Mouse (Mus musculus): ENCODE results near the gene Pklr. TPM values are rescaled to one million over a fixed set of nuclear protein-coding genes. Genes with fewer than 3 reads are reported as not detected.
A peak's percentile ranks its signal among the peaks of the same experiment; 100 is the strongest.

Pklr gene
- polyA plus RNA-seq, 1 experiment from 2014 or later, result 0.43 TPM

GRCm38 (mm10) chr3:89131816-89132215 is 4.1 kb upstream of the Pklr start:
- Histone ChIP-seq H3K27me3 (replicated peaks) (no peaks in the 10 kb centered on the region; the same call in none of the 2 replicates), H3K9ac (no peak overlapping the region), H3K4me1 (peaks cover 7% of the 10 kb centered on the region), H3K4me3 (peak overlapping the region; percentile 28; the same call in 1 of the 2 replicates), H3K4me2 (replicated peaks) (peak overlapping the region; percentile 62), H3K27ac (no peak overlapping the region), H3K36me3 (no peaks in the 10 kb centered on the region), H3K9me3 (no peaks in the 10 kb centered on the region)
- WGBS, result 43% methylated on average over 4 of the region's 4 CpGs
- ATAC-seq (ENCODE audit: low FRiP score, low read depth), result no peak

GRCm38 (mm10) chr3:89132285-89133062 is 3.5 kb upstream of the Pklr start:
- peak overlapping the region; percentile 29; the same call in 1 of the 2 replicates for H3K9ac ChIP-seq
- peak overlapping the region; percentile 28 for H3K4me3 ChIP-seq

GRCm38 (mm10) chr3:89133063-89133450 is 2.9 kb upstream of the Pklr start:
- no peaks in the 10 kb centered on the region for H3K36me3 ChIP-seq
- ATAC-seq (ENCODE audit: low FRiP score, low read depth), result no peak
- H3K4me3 ChIP-seq, result no peak overlapping the region
- H3K9ac ChIP-seq, result no peak overlapping the region
- H3K9me3 ChIP-seq, result no peaks in the 10 kb centered on the region
- no peaks in the 10 kb centered on the region; the same call in none of the 2 replicates for H3K27me3 ChIP-seq (replicated peaks)
- peaks cover 7% of the 10 kb centered on the region for H3K4me1 ChIP-seq
- 0 out of 2 replicates have a peak overlapping the region, but pooled peaks have one; percentile 62 for H3K4me2 ChIP-seq (replicated peaks)
- no peak overlapping the region for H3K27ac ChIP-seq
- 81% methylated on average over 7 of the region's 7 CpGs for whole genome bisulfite sequencing

More at GRCm38 (mm10) chr3:89132285-89133062, 3.5 kb upstream of the Pklr start:
- H3K36me3 ChIP-seq, result no peaks in the 10 kb centered on the region
- ATAC-seq (ENCODE audit: low FRiP score, low read depth), result 0 out of 2 replicates have a peak, but pooled peaks have one; percentile 29
- no peaks in the 10 kb centered on the region for H3K9me3 ChIP-seq
- 17% methylated on average over 30 of the region's 30 CpGs for WGBS
- H3K4me1 ChIP-seq, result peaks cover 7% of the 10 kb centered on the region
- no peak overlapping the region for H3K27ac ChIP-seq
- peak overlapping the region; percentile 62 for H3K4me2 ChIP-seq (replicated peaks)
- H3K27me3 ChIP-seq (replicated peaks), result no peaks in the 10 kb centered on the region; the same call in none of the 2 replicates

GRCm38 (mm10) chr3:89133752-89134151 is 2.2 kb upstream of the Pklr start:
- Histone ChIP-seq H3K27me3 (replicated peaks) (no peaks in the 10 kb centered on the region; the same call in none of the 2 replicates), H3K4me3 (no peak overlapping the region), H3K9ac (no peak overlapping the region), H3K4me1 (peaks cover 7% of the 10 kb centered on the region), H3K4me2 (replicated peaks) (no peak overlapping the region), H3K27ac (no peak overlapping the region), H3K36me3 (no peaks in the 10 kb centered on the region), H3K9me3 (no peaks in the 10 kb centered on the region)
- 93% methylated on average over 1 of the region's 1 CpGs for WGBS
- ATAC-seq (ENCODE audit: low FRiP score, low read depth), result no peak

- no peak overlapping the region for H3K9ac ChIP-seq
- peaks cover 7% of the 10 kb centered on the region for H3K4me1 ChIP-seq
- WGBS, result 20% methylated on average over 9 of the region's 9 CpGs
- no peaks in the 10 kb centered on the region for H3K36me3 ChIP-seq
- no peak overlapping the region for H3K27ac ChIP-seq
- no peak overlapping the region for H3K4me2 ChIP-seq (replicated peaks)
- H3K27me3 ChIP-seq (replicated peaks), result no peaks in the 10 kb centered on the region; the same call in none of the 2 replicates
- H3K9me3 ChIP-seq, result no peaks in the 10 kb centered on the region
- ATAC-seq (ENCODE audit: low FRiP score, low read depth), result no peak
- H3K4me3 ChIP-seq, result no peak overlapping the region
Measured at GRCm38 (mm10) chr3:89136365-89136764, 423 bp downstream of the Pklr start.

GRCm38 (mm10) chr3:89144821-89145220 is 8.9 kb downstream of the Pklr start:
- H3K27ac ChIP-seq, result no peak overlapping the region
- H3K4me1 ChIP-seq, result peaks cover 14% of the 10 kb centered on the region
- no peak overlapping the region for H3K4me3 ChIP-seq
- no peaks in the 10 kb centered on the region for H3K36me3 ChIP-seq
- no peak for ATAC-seq (ENCODE audit: low FRiP score, low read depth)
- H3K9ac ChIP-seq, result no peak overlapping the region
- WGBS, result 88% methylated on average over 10 of the region's 10 CpGs
- H3K27me3 ChIP-seq (replicated peaks), result peaks cover 28% of the 10 kb centered on the region
- H3K9me3 ChIP-seq, result no peaks in the 10 kb centered on the region
- no peak overlapping the region for H3K4me2 ChIP-seq (replicated peaks)

- no peak overlapping the region for H3K9ac ChIP-seq
- peaks cover 14% of the 10 kb centered on the region for H3K4me1 ChIP-seq
- WGBS, result 61% methylated on average over 8 of the region's 8 CpGs
- no peak overlapping the region for H3K4me2 ChIP-seq (replicated peaks)
- no peaks in the 10 kb centered on the region for H3K9me3 ChIP-seq
- no peak for ATAC-seq (ENCODE audit: low FRiP score, low read depth)
- H3K27me3 ChIP-seq (replicated peaks), result peaks cover 33% of the 10 kb centered on the region
- no peak overlapping the region for H3K27ac ChIP-seq
- H3K36me3 ChIP-seq, result peaks cover 3% of the 10 kb centered on the region; the same call in 1 of the 2 replicates
- no peak overlapping the region for H3K4me3 ChIP-seq
Measured at GRCm38 (mm10) chr3:89145566-89145965, 9.6 kb downstream of the Pklr start.

GRCm38 (mm10) chr3:89147101-89147978 is 11.4 kb downstream of the Pklr start:
- H3K9me3 ChIP-seq, result no peaks in the 10 kb centered on the region
- H3K36me3 ChIP-seq, result peaks cover 4% of the 10 kb centered on the region; the same call in 1 of the 2 replicates
- H3K9ac ChIP-seq, result no peak overlapping the region
- peak overlapping the region; percentile 40 for H3K4me2 ChIP-seq (replicated peaks)
- peaks cover 33% of the 10 kb centered on the region for H3K27me3 ChIP-seq (replicated peaks)
- no peak overlapping the region for H3K4me3 ChIP-seq
- ATAC-seq (ENCODE audit: low FRiP score, low read depth), result 0 out of 2 replicates have a peak, but pooled peaks have one; percentile 19
- 20% methylated on average over 26 of the region's 26 CpGs for WGBS
- H3K27ac ChIP-seq, result no peak overlapping the region
- H3K4me1 ChIP-seq, result peaks cover 14% of the 10 kb centered on the region

GRCm38 (mm10) chr3:89147979-89148311 is 12.0 kb downstream of the Pklr start:
- Histone ChIP-seq H3K27ac (no peak overlapping the region), H3K9me3 (no peaks in the 10 kb centered on the region), H3K36me3 (peaks cover 4% of the 10 kb centered on the region; the same call in 1 of the 2 replicates), H3K4me2 (replicated peaks) (peak overlapping the region; percentile 40), H3K27me3 (replicated peaks) (peaks cover 33% of the 10 kb centered on the region), H3K4me3 (no peak overlapping the region), H3K9ac (no peak overlapping the region), H3K4me1 (peaks cover 14% of the 10 kb centered on the region)
- 9% methylated on average over 15 of the region's 15 CpGs for WGBS
- no peak for ATAC-seq (ENCODE audit: low FRiP score, low read depth)

GRCm38 (mm10) chr3:89148567-89148966 is 12.6 kb downstream of the Pklr start:
- Histone ChIP-seq H3K4me3 (no peak overlapping the region), H3K9me3 (no peaks in the 10 kb centered on the region), H3K4me1 (peaks cover 14% of the 10 kb centered on the region), H3K4me2 (replicated peaks) (no peak overlapping the region), H3K9ac (no peak overlapping the region), H3K27me3 (replicated peaks) (peaks cover 33% of the 10 kb centered on the region), H3K36me3 (peaks cover 4% of the 10 kb centered on the region; the same call in 1 of the 2 replicates), H3K27ac (no peak overlapping the region)
- ATAC-seq (ENCODE audit: low FRiP score, low read depth), result no peak
- WGBS, result 72% methylated on average over 14 of the region's 14 CpGs

GRCm38 (mm10) chr3:89152084-89152835 is 16.3 kb downstream of the Pklr start:
- 61% methylated on average over 17 of the region's 17 CpGs for WGBS
- H3K27me3 ChIP-seq (replicated peaks), result peaks cover 24% of the 10 kb centered on the region
- H3K4me2 ChIP-seq (replicated peaks), result no peak overlapping the region
- H3K9ac ChIP-seq, result no peak overlapping the region
- ATAC-seq (ENCODE audit: low FRiP score, low read depth), result no peak
- no peak overlapping the region for H3K4me3 ChIP-seq
- no peaks in the 10 kb centered on the region for H3K9me3 ChIP-seq
- H3K4me1 ChIP-seq, result peaks cover 8% of the 10 kb centered on the region
- no peak overlapping the region for H3K27ac ChIP-seq
- H3K36me3 ChIP-seq, result peaks cover 4% of the 10 kb centered on the region; the same call in 1 of the 2 replicates
